Mouse (Mus musculus) heart, postnatal 4 days (tissue): ENCODE measurements around the gene Ttpal. TPM values are rescaled to one million over a fixed set of nuclear protein-coding genes. Genes with fewer than 3 reads are reported as not detected.

Experiments used
- DNase-seq: peaks from one replicate; pipeline ENCODE4 v3.0.0; 2021
- total RNA-seq, 2 experiments: library from RNA; stranded (reverse); gene quantifications; 2 replicates each; pipeline ENCODE4 v1.2.3; 2021

Ttpal gene
- total RNA-seq, 2 experiments from 2014 or later, result 13.1 to 14.0 TPM

DNA sequence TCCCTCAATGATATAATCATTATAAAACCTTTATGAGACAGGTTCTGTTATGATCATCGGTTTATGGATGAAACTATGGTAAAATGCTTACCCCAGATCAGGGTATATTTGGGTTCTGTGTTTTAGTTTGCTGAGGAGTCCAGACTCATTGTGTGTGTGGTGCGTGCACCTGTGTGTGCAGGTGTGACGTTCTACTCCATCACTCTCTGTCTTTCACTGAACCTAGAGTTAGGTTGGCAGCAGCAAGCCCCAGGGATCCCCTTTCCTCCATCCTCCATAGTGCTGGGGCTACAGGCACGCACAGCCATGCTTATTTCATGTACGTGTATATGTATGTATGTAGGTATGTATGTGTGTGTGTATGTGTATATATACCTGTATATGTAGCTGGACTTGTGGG is 60.0 kb downstream of the Ttpal start:
- no peak for DNase-seq

- DNase-seq, result no peak
These were observed 60.6 kb downstream of the Ttpal start for GRCm38 (mm10) chr2:163662698-163663221.

DNA sequence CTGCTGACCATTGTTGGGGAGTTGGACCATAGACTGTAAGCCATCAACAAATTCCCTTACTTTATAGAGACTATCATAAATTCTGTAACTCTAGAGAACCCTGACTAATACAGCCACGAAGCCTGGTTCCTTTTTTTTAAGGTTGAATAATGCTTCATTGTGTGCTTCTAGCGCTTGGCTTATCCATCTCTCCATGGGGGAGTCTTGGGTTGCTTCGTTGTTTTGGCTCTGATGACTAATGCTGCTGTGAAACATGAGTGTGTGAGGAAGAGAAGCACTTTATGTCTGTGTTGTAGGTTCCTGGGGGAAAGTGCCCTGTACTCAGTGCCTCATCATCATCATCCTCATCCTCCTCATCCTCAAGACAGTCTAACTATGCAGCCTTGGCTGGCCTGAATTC is 61.8 kb downstream of the Ttpal start:
- DNase-seq, result no peak

- DNase-seq, result no peak
These were observed 64.9 kb downstream of the Ttpal start for GRCm38 (mm10) chr2:163667045-163667444.

Other genes starting within 250 kb of the Ttpal start
- 100 to 1,000 TPM; 366 to 416 TPM for gene Jph2, start 204.3 kb upstream of the Ttpal start, total RNA-seq
- gene Oser1, start 177.6 kb upstream of the Ttpal start, total RNA-seq, result 10 to 100 TPM; 21.6 to 24.2 TPM
- not detected for gene Gdap1l1, start 163.8 kb upstream of the Ttpal start, total RNA-seq
- 10 to 100 TPM; 27.8 to 28.1 TPM for gene Fitm2, start 129.7 kb upstream of the Ttpal start, total RNA-seq
- gene R3hdml, start 110.0 kb upstream of the Ttpal start, total RNA-seq, result not detected
- not detected for gene Hnf4a, start 95.5 kb upstream of the Ttpal start, total RNA-seq
- gene Serinc3, start 42.8 kb downstream of the Ttpal start, total RNA-seq, result 100 to 1,000 TPM; 239 to 253 TPM
- 100 to 1,000 TPM; 204 to 207 TPM for gene Pkig, start 56.1 kb downstream of the Ttpal start, total RNA-seq
- gene Ada, start 147.9 kb downstream of the Ttpal start, total RNA-seq, result 1 to 10 TPM; 1.8 to 2.4 TPM
- 1 to 10 TPM in 1 of 2 experiments, under 1 TPM in 1; 0.98 to 1.5 TPM for gene Ccn5, start 218.5 kb downstream of the Ttpal start, total RNA-seq